Mouse (Mus musculus): Measurements from ENCODE around the gene Degs1.

- TF ChIP-seq CTCF (conservative IDR thresholded peaks at IDR 0.05; ENCODE audit: low read length) (no peak), NANOG (IDR thresholded peaks at IDR 0.05; ENCODE audit: borderline replicate concordance, low read length) (no peak), POU5F1 (IDR thresholded peaks at IDR 0.05; ENCODE audit: borderline replicate concordance, low read length) (no peak)
Measured at GRCm38 (mm10) chr1:182227141-182227963, 55.3 kb downstream of the Degs1 start.

Measured in E14TG2a.4 (cell line).